Mouse (Mus musculus) CH12.LX (cell line): ENCODE measurements around the gene Lix1l. TPM values are rescaled to one million over a fixed set of nuclear protein-coding genes. Genes with fewer than 3 reads are reported as not detected.

Experiments
- DNase-seq: peaks from one replicate; pipeline ENCODE4 v3.0.0-alpha.2; 2013; ENCODE audit errors: extremely low read depth
- H3K27ac ChIP-seq: 2 replicates; pipeline ENCODE4 v1.5.1; 2012; ENCODE audit warnings: low read depth, mild to moderate bottlenecking, control low read depth, moderate library complexity; ENCODE audit not compliant: insufficient read depth
- H3K27me3 ChIP-seq: replicated peaks from 2 replicates; pipeline ENCODE3; 2012; ENCODE audit warnings: inconsistent platforms
- H3K36me3 ChIP-seq, 2 experiments: replicated peaks in 1 of 2; 2 replicates each; pipeline versions ENCODE3 to v1.6.1; 2012; ENCODE audit warnings: inconsistent platforms in 1 of 2, low read length in 1 of 2, mild to moderate bottlenecking in 1 of 2, mixed read lengths in 1 of 2, moderate library complexity in 1 of 2; ENCODE audit not compliant: control insufficient read depth in 1 of 2, insufficient read depth in 1 of 2
- H3K4me1 ChIP-seq, 2 experiments: 2 replicates each; pipeline ENCODE4 v1.6.1; 2012; ENCODE audit warnings: inconsistent platforms in 1 of 2, moderate library complexity in 1 of 2; ENCODE audit not compliant: insufficient read depth in 2 of 2, control insufficient read depth in 1 of 2
- H3K4me2 ChIP-seq: 2 replicates; pipeline ENCODE4 v1.6.1; 2012; ENCODE audit warnings: low read depth, mild to moderate bottlenecking, control low read depth; ENCODE audit not compliant: poor library complexity, insufficient read depth, severe bottlenecking
- H3K4me3 ChIP-seq, 3 experiments: fragments of 150-350 bp in 1 of 3; sonication (generic) in 1 of 3; replicated peaks in 1 of 3; 2 replicates each; pipeline versions ENCODE3 to v1.5.1; 2011 to 2012; ENCODE audit warnings: low read depth in 2 of 3, low read length in 2 of 3, mild to moderate bottlenecking in 2 of 3, moderate library complexity in 2 of 3, control low read depth in 1 of 3, improper control_type of control experiment in 1 of 3, inconsistent platforms in 1 of 3, mixed read lengths in 1 of 3; ENCODE audit not compliant: poor library complexity in 1 of 3
- H3K79me2 ChIP-seq: replicated peaks from 2 replicates; pipeline ENCODE4 v1.6.1; 2012; ENCODE audit warnings: mild to moderate bottlenecking, moderate library complexity; ENCODE audit not compliant: control insufficient read depth, poor library complexity, insufficient read depth, severe bottlenecking; ENCODE audit errors: extremely low read depth
- H3K9ac ChIP-seq: 2 replicates; pipeline ENCODE4 v1.6.1; 2012; ENCODE audit warnings: low read depth, mild to moderate bottlenecking, control low read depth, moderate library complexity; ENCODE audit not compliant: insufficient read depth
- H3K9me3 ChIP-seq: replicated peaks from 2 replicates; pipeline ENCODE3; 2012; ENCODE audit warnings: low read length, inconsistent platforms, mixed read lengths
- BHLHE40 ChIP-seq: IDR thresholded peaks from 2 replicates; pipeline ENCODE4 v1.6.1; 2011; ENCODE audit warnings: mild to moderate bottlenecking, low read depth, low read length, improper control_type of control experiment
- CHD2 ChIP-seq: IDR thresholded peaks from 2 replicates; pipeline ENCODE4 v1.6.1; 2011; ENCODE audit warnings: low read length, improper control_type of control experiment
- HCFC1 ChIP-seq: IDR thresholded peaks from 2 replicates; pipeline ENCODE4 v1.6.1; 2012; ENCODE audit warnings: low read depth, mild to moderate bottlenecking, inconsistent platforms, low read length, improper control_type of control experiment
- JUN ChIP-seq: IDR thresholded peaks from 2 replicates; pipeline ENCODE4 v1.6.1; 2011; ENCODE audit warnings: low read depth, mild to moderate bottlenecking, low read length, improper control_type of control experiment, moderate library complexity; ENCODE audit not compliant: insufficient read depth
- KAT2A ChIP-seq: IDR thresholded peaks from 2 replicates; pipeline ENCODE4 v1.6.1; 2012; ENCODE audit warnings: low read length, improper control_type of control experiment, inconsistent platforms; ENCODE audit not compliant: insufficient replicate concordance
- MAFK ChIP-seq: IDR thresholded peaks from 2 replicates; pipeline ENCODE4 v1.6.1; 2011; ENCODE audit warnings: low read length, improper control_type of control experiment; ENCODE audit not compliant: insufficient replicate concordance
- MXI1 ChIP-seq: IDR thresholded peaks from 2 replicates; pipeline ENCODE4 v1.6.1; 2011; ENCODE audit warnings: mild to moderate bottlenecking, low read depth, low read length, improper control_type of control experiment
- NRF1 ChIP-seq: IDR thresholded peaks from 2 replicates; pipeline ENCODE4 v1.6.1; 2014; ENCODE audit warnings: low read depth, mild to moderate bottlenecking, inconsistent platforms, low read length, improper control_type of control experiment, moderate library complexity
- PAX5 ChIP-seq: IDR thresholded peaks from 2 replicates; pipeline ENCODE4 v1.6.1; 2012; ENCODE audit warnings: low read length, inconsistent platforms, mixed read lengths
- RCOR1 ChIP-seq: conservative IDR thresholded peaks from 2 replicates; pipeline ENCODE4 v1.6.1; 2012; ENCODE audit warnings: low read depth, mild to moderate bottlenecking, inconsistent platforms, low read length, improper control_type of control experiment
- SIN3A ChIP-seq: IDR thresholded peaks from 2 replicates; pipeline ENCODE4 v1.6.1; 2012; ENCODE audit warnings: low read length, improper control_type of control experiment, inconsistent platforms
- UBTF ChIP-seq: IDR thresholded peaks from 2 replicates; pipeline ENCODE4 v1.6.1; 2012; ENCODE audit warnings: low read depth, mild to moderate bottlenecking, inconsistent platforms, low read length, improper control_type of control experiment, moderate library complexity
- ZMIZ1 ChIP-seq: IDR thresholded peaks from 2 replicates; pipeline ENCODE4 v1.6.1; 2012; ENCODE audit warnings: low read depth, mild to moderate bottlenecking, inconsistent platforms, low read length, improper control_type of control experiment
- dilution Hi-C: fragments of 300-500 bp; cut with MboI; formaldehyde crosslinking; loops from 2 replicates; pipeline ENCODE4 v1.14.3; 2020; ENCODE audit warnings: low sequenced_read_pairs; ENCODE audit not compliant: extremely low pct_unique_long_range_greater_than_20kb, extremely low pct_ligation_motif_present
- in situ Hi-C: fragments of 300-500 bp; cut with MboI; formaldehyde crosslinking; loops from 3 replicates; pipeline ENCODE4 v1.14.3; 2019; ENCODE audit warnings: low sequenced_read_pairs, low pct_ligation_motif_present, low pct_unique_long_range_greater_than_20kb, mixed read lengths
- polyA plus RNA-seq: library from polyadenylated mRNA; unstranded; fragments of >175 nt; gene quantifications from 2 replicates; pipeline ENCODE4 v1.2.1, GENCODE M21; 2012; ENCODE audit warnings: low read depth; ENCODE audit not compliant: insufficient read length
- total RNA-seq, 2 experiments: library from RNA; depleted of rRNA; stranded (reverse); fragments of 300-350 nt in 1 of 2; fragments of >200 nt in 1 of 2; gene quantifications; 2 replicates each; pipeline ENCODE4 v1.2.3; 2012 to 2014

Gene Lix1l
- total and polyA plus RNA-seq, 3 experiments, result 4.0 to 4.6 (median 4.5) TPM

GRCm38 (mm10) chr3:96599069-96599393 lies 1.9 kb upstream of the Lix1l start:
- peaks cover 14% of the 10 kb centered on the region for H3K9me3 ChIP-seq
- H3K27me3 ChIP-seq, result no peaks in the 10 kb centered on the region
- peaks cover 0 to 13% of the 10 kb centered on the region in 2 experiments for H3K36me3 ChIP-seq
- H3K79me2 ChIP-seq, result no peaks in the 10 kb centered on the region
- in situ Hi-C loops (no loop called here), dilution Hi-C loops (no loop called here)
- no peak for DNase-seq
- H3K4me3 ChIP-seq, result no peak overlapping the region
- H3K27ac ChIP-seq, result no peak overlapping the region
- TF ChIP-seq PAX5, result no peak
- no peak for TF ChIP-seq BHLHE40
- H3K4me2 ChIP-seq, result no peak overlapping the region
- H3K9ac ChIP-seq, result no peak overlapping the region
- peaks cover 4 to 20% of the 10 kb centered on the region in 2 experiments; a peak in 2 of 4 replicates for H3K4me1 ChIP-seq

GRCm38 (mm10) chr3:96599411-96599810 lies 1.5 kb upstream of the Lix1l start:
- TF ChIP-seq JUN (no peak), RCOR1 (no peak), UBTF (no peak), HCFC1 (no peak), CHD2 (no peak), MAFK (no peak)
- Histone ChIP-seq H3K4me1 (peaks cover 4 to 20% of the 10 kb centered on the region in 2 experiments; a peak in 2 of 4 replicates), H3K27ac (no peak overlapping the region), H3K79me2 (no peaks in the 10 kb centered on the region), H3K9ac (no peak overlapping the region), H3K36me3 (peaks cover 0 to 13% of the 10 kb centered on the region in 2 experiments), H3K4me2 (no peak overlapping the region), H3K9me3 (peaks cover 14% of the 10 kb centered on the region), H3K27me3 (no peaks in the 10 kb centered on the region), H3K4me3 (no peak overlapping the region)
- dilution Hi-C loops (no loop called here), in situ Hi-C loops (no loop called here)
- no peak for DNase-seq

GRCm38 (mm10) chr3:96601251-96601787 lies 370 bp downstream of the Lix1l start:
- no peaks in the 10 kb centered on the region for H3K27me3 ChIP-seq
- H3K27ac ChIP-seq, result no peak overlapping the region
- dilution Hi-C loops, result no loop called here
- H3K36me3 ChIP-seq, result peaks cover 0 to 19% of the 10 kb centered on the region in 2 experiments
- H3K4me3 ChIP-seq, result peak overlapping the region; percentile 60 to 61 (median 61)
- peak overlapping the region; percentile 83 for H3K4me2 ChIP-seq
- H3K9me3 ChIP-seq, result peaks cover 14% of the 10 kb centered on the region
- TF ChIP-seq ZMIZ1, result no peak
- 0 out of 2 replicates have a peak, but pooled peaks have one; percentile 8 for TF ChIP-seq MXI1
- peak; percentile 71 for TF ChIP-seq NRF1
- no peak; the same call in 1 of the 2 replicates for TF ChIP-seq SIN3A
- TF ChIP-seq HCFC1, result no peak
- TF ChIP-seq KAT2A, result no peak
- TF ChIP-seq RCOR1, result no peak
- TF ChIP-seq CHD2, result no peak
- DNase-seq, result no peak
- peaks cover 4 to 20% of the 10 kb centered on the region in 2 experiments; a peak in 2 of 4 replicates for H3K4me1 ChIP-seq
- H3K9ac ChIP-seq, result peak overlapping the region; percentile 71
- no peaks in the 10 kb centered on the region for H3K79me2 ChIP-seq
- in situ Hi-C loops, result no loop called here
